Mouse (Mus musculus): ENCODE data around the gene Rbm15. TPM values are rescaled to one million over a fixed set of nuclear protein-coding genes. Genes with fewer than 3 reads are reported as not detected.
"Not testable (repeated sequence)": the region's sequence is repeated elsewhere in the genome, so short reads cannot be mapped to it uniquely, and the experiment has no call there.

Gene Rbm15
- total RNA-seq, 1 experiment from 2014 or later = 34.9 TPM

DNA sequence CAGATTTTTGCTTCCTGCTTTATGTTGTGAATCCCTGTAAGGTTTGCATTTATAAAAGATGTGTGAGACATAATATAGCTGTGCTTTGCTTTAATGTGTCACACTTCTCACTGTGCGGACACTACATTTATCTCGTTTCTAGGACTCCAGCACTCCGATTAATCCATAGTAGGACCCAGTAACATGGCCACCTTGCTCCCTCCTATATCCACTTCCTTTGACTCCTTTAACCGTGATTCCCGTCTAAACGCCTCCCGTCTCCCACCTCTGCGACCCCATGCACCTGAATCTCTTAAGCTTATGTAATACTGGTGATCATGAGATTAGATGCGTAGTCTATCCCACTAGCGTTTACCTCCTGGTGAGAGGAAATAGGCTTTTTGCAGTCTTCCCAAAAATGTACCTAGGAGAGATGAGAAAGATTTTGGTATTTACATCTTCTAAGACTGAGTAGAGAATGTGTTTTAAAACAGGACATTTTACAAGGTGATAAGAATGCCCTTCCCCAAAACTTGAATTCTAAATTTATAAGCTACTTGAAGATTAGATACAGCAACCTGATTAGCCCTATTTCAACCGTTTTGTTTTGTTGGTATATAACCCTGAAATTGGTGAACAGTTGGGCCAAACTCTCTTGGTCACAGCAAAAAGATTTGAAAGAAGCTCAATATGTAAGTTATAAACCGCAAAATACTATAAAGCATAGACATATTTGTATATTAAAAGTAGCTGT lies 895 bp upstream of the Rbm15 start:
- ATAC-seq (replicated peaks in 1 of 2; ENCODE audit: insufficient read depth in 1 of 2, low FRiP score in 2 of 2, low TSS enrichment in 1 of 2, low read depth in 1 of 2, poor library complexity in 2 of 2, severe bottlenecking in 2 of 2) = no peak

GRCm38 (mm10) chr3:107332960-107333380 lies 503 bp downstream of the Rbm15 start:
- ATAC-seq (replicated peaks in 1 of 2; ENCODE audit: insufficient read depth in 1 of 2, low FRiP score in 2 of 2, low TSS enrichment in 1 of 2, low read depth in 1 of 2, poor library complexity in 2 of 2, severe bottlenecking in 2 of 2) = peak; percentile 91 to 92

DNA sequence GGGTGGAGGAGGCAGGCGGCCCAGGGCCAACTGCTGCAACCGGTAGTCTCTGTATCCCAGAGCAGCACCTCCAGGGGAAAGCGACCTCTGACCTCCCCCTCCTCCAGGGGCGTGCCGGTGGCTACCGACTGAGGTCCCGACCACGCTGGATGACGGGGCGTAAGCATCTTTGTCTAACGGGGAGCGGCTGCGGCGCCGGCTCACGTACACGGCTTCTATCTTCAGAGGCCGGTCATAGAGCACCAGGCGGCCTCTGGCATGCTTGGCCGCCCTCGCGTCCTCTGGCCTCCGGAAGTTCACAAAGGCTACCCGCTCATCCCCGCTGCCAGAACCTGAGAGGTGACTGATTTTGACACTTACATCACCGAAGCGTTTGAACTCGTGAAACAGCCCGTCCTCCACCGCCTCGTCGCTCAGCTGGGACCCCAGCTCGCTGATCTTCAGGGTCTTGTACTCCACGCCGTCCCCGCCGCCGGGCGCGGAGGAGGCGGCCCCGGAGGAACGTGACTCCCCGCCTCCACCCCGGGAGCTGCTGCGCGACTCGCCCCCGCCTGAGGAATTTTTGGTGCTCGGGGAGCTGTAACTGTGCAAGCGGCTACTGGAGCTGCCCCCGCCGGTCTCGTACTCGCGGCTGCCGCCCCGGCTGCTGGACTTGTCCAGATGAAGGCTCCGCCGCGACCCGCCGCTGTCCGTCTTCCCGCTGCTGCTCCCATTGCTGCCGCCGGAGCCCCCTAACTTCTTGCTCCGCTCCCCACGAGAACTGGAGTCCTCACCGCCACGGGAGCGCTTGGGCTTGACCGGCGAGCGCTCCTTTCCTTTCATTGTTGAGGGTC lies 1.1 kb downstream of the Rbm15 start:
- no peak for ATAC-seq (replicated peaks in 1 of 2; ENCODE audit: insufficient read depth in 1 of 2, low FRiP score in 2 of 2, low TSS enrichment in 1 of 2, low read depth in 1 of 2, poor library complexity in 2 of 2, severe bottlenecking in 2 of 2)

- ATAC-seq (replicated peaks in 1 of 2; ENCODE audit: insufficient read depth in 1 of 2, low FRiP score in 2 of 2, low TSS enrichment in 1 of 2, low read depth in 1 of 2, poor library complexity in 2 of 2, severe bottlenecking in 2 of 2) = no peak
Observed at GRCm38 (mm10) chr3:107331746-107332126, 1.7 kb downstream of the Rbm15 start.

DNA sequence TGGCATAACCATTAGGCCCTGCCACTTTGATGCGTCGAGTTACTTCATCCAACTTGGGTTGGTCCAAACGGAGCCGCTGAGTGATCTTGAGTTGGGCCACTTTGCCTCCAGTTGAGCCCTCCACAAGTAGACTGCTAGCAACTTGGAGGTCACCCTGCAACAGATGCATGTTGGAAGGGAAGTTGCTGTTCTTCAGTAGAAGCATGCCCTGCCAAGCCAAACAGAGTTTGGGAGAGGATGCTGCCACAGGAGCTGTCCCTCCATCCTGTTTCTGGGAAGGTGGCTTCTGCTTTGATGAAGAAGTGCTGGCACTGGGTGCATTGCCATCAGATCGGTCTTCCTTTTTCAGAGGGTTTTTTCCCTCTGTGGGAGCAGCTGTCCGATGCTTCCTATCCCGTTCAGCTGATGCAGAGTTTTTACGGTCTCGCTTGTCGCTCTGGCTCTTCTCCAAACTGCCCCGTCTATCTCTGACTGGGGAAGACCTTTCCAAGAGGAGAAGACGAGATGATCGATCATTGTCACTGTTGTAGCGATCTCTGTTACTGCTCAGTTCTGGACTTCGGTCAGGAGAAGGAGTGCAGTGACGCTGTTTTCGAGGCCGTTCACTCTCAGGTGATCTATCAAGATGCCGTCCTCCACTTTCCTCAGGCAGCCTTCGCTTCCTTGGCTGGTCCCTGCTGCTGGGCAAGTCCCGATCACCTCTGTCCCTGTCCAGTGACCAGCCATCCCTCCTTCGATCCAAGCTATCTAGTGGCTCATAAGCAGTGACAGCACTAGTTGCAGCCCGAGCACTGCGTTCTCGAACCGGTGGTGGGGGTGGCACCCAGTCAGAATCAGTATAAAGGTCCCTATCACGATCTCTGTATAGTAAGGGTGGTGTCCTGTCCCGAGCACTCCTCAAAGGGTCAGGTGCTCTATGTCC lies 2.7 kb downstream of the Rbm15 start:
- no peak for ATAC-seq (replicated peaks in 1 of 2; ENCODE audit: insufficient read depth in 1 of 2, low FRiP score in 2 of 2, low TSS enrichment in 1 of 2, low read depth in 1 of 2, poor library complexity in 2 of 2, severe bottlenecking in 2 of 2)

- no peak for ATAC-seq (replicated peaks in 1 of 2; ENCODE audit: insufficient read depth in 1 of 2, low FRiP score in 2 of 2, low TSS enrichment in 1 of 2, low read depth in 1 of 2, poor library complexity in 2 of 2, severe bottlenecking in 2 of 2)
Observed at GRCm38 (mm10) chr3:107326442-107326841, 7.0 kb downstream of the Rbm15 start.

DNA sequence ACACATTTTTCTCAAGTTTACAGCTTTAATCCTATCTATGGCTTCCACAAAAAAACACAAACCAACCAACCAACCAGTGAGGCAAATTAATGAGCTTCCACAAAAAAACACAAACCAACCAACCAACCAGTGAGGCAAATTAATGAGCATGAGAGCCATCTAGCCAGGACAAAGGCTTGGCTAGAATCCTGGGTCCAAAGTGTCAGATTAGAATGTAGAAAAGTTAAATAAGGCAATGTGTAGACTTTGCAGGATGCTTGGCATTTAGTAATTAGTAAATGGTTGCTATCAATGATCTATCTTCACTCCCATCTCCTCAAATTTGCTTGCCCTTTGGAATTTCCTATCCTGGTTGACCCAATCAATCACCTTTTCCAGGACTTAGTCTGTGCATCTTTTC lies 11.7 kb downstream of the Rbm15 start:
- ATAC-seq (replicated peaks in 1 of 2; ENCODE audit: insufficient read depth in 1 of 2, low FRiP score in 2 of 2, low TSS enrichment in 1 of 2, low read depth in 1 of 2, poor library complexity in 2 of 2, severe bottlenecking in 2 of 2) = no peak

DNA sequence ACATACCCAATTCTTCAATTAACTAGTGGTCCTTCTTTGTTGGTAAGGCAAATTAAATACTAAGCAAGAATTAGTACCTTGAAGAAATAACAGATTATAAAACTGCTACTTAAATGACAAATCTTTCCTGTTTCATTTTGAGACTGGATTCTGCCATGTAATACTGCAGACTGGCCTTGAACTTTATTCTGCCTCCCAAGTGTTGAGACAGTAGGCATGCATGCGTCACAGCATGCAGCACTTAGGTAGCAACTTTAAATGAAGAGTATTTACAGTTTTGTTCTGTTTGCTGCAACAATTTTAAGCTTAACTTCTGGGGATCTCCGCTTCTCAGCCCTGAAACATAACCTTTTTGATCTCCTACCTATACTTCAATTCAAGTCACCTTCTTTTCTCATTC lies 12.3 kb downstream of the Rbm15 start:
- no peak for ATAC-seq (replicated peaks in 1 of 2; ENCODE audit: insufficient read depth in 1 of 2, low FRiP score in 2 of 2, low TSS enrichment in 1 of 2, low read depth in 1 of 2, poor library complexity in 2 of 2, severe bottlenecking in 2 of 2)

DNA sequence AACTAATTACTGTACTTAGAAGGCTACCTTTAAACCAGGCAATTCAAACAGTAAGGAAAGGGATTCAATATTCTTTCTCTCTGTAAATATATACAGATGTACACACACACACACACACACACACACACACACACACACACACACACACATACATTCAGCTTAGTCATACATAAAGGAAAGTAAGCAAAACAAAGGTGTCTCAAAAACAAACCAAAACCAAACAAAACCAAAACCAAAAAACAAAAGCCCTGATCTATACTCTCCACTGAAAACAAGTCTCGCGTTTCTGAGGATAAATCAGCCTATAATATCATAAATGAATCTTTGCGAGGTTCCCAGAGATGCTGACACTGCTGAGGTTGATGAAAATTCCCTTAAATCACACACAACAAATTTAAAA lies 16.1 kb downstream of the Rbm15 start:
- no peak for ATAC-seq (replicated peaks in 1 of 2; ENCODE audit: insufficient read depth in 1 of 2, low FRiP score in 2 of 2, low TSS enrichment in 1 of 2, low read depth in 1 of 2, poor library complexity in 2 of 2, severe bottlenecking in 2 of 2)

DNA sequence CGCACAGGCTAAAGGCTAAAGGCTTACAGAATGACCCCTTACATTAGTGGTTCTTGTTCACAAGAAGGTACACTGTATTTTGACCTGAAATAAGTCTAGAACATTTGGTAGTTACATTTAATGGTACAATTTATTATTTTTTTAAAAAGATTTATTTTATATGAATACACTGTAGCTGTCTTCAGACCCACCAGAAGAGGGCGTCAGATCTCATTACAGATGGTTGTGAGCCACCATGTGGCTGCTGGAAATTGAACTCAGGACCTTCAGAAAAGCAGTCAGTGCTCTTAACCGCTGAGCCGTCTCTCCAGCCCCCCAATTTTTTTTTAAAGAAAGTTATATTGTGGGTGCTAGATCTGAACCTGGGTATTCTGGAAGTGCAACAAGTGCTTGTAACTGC lies 36.6 kb downstream of the Rbm15 start:
- not testable (repeated sequence) for ATAC-seq (replicated peaks in 1 of 2; ENCODE audit: insufficient read depth in 1 of 2, low FRiP score in 2 of 2, low TSS enrichment in 1 of 2, low read depth in 1 of 2, poor library complexity in 2 of 2, severe bottlenecking in 2 of 2)

GRCm38 (mm10) chr3:107295672-107296360 lies 37.7 kb downstream of the Rbm15 start:
- no peak for ATAC-seq (replicated peaks in 1 of 2; ENCODE audit: insufficient read depth in 1 of 2, low FRiP score in 2 of 2, low TSS enrichment in 1 of 2, low read depth in 1 of 2, poor library complexity in 2 of 2, severe bottlenecking in 2 of 2)

- peak; percentile 32 to 80; a peak in 2 of 4 replicates for ATAC-seq (replicated peaks in 1 of 2; ENCODE audit: insufficient read depth in 1 of 2, low FRiP score in 2 of 2, low TSS enrichment in 1 of 2, low read depth in 1 of 2, poor library complexity in 2 of 2, severe bottlenecking in 2 of 2)
Observed at GRCm38 (mm10) chr3:107290764-107291381, 42.6 kb downstream of the Rbm15 start, which contains the start of gene Slc16a4. Gene Slc16a4, plus strand, starts transcription at chr3:107291230.

DNA sequence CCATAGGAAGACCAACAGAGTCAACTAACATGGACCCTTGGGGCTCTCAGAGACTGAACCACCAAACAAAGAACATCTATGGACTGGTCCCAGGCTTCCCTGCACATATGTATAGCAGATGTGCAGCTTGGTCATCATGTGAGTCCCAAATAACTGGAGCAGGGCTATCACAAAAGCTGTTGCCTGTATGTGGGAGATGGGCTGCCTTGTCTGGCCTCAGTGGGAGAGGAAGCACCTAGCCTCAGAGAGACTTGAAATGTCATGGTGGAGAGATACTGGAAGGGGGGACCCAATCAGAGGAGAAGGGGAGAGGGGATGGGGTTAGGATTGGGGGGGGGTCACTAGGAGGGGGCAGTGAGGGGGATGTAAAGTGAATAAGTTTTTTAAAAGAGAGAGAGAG lies 46.1 kb downstream of the Rbm15 start:
- ATAC-seq (replicated peaks in 1 of 2; ENCODE audit: insufficient read depth in 1 of 2, low FRiP score in 2 of 2, low TSS enrichment in 1 of 2, low read depth in 1 of 2, poor library complexity in 2 of 2, severe bottlenecking in 2 of 2) = no peak

GRCm38 (mm10) chr3:107286123-107286522 lies 47.4 kb downstream of the Rbm15 start:
- ATAC-seq (replicated peaks in 1 of 2; ENCODE audit: insufficient read depth in 1 of 2, low FRiP score in 2 of 2, low TSS enrichment in 1 of 2, low read depth in 1 of 2, poor library complexity in 2 of 2, severe bottlenecking in 2 of 2) = no peak

DNA sequence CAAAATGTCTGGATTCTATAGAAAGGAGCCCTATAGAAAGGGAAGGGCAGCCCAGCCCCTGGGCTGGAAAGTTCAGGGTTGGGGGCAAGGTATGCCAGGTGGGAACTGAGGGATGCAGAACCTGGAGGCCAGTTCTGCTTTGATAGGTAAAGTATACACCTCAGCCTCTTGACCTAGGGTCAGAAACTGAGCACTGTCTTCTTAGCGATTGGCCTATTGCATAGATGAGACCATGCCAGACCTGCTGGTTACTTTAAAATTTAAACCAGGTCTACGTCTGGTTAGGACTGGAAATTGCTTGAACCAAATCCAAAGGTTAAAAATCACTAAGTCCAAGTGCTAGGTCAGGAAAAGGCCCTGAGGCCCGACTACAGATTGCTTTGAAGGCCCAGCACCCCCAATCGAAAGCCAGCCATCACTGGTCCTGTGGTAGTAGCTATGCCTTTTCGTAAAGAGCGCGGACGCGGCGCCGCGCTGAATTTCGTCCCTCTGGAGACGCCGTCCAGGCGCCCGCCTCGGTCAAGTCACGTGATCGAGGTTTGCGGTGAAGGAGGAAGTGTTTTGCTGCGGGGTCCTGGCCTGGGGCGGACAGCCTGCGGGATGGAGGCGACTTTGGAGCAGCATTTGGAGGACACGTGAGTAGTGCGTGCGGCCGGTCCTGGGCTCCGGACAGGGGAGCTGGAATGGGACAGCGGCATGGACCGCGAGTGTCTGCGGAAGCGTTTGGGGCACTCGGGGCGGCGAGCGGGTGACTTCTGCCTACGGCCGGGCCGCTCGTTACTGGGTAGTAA lies 54.8 kb downstream of the Rbm15 start, which contains the start of gene Lamtor5:
Gene Lamtor5 (plus strand): TSS at position 380 of the 791 bp plus-strand sequence.
- ATAC-seq (replicated peaks in 1 of 2; ENCODE audit: insufficient read depth in 1 of 2, low FRiP score in 2 of 2, low TSS enrichment in 1 of 2, low read depth in 1 of 2, poor library complexity in 2 of 2, severe bottlenecking in 2 of 2) = peak; percentile 86 to 91

DNA sequence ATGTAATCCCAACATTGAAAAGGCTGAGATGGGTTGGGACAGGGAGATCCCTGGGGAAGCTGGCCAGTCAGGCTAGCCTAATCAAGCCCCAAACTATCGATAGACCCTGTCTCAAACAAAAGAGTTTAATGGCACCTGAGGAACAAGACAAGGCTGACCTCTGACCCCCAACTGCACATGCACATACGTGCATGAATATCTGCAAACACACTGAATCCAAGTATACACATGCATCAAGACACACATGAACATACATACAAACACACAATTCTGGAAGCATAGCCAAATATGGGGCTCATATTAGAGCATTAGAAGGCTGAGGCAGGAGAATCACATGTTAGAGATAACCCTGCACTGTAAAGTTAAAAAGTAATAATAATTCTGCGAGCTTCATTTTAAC lies 56.8 kb downstream of the Rbm15 start:
- no peak for ATAC-seq (replicated peaks in 1 of 2; ENCODE audit: insufficient read depth in 1 of 2, low FRiP score in 2 of 2, low TSS enrichment in 1 of 2, low read depth in 1 of 2, poor library complexity in 2 of 2, severe bottlenecking in 2 of 2)

Measured in hematopoietic stem cell, adult 5-6 weeks (primary cell).